Mouse (Mus musculus): Measurements from ENCODE around the gene Sh3pxd2b.
"Not testable (repeated sequence)": the region's sequence is repeated elsewhere in the genome, so short reads cannot be mapped to it uniquely, and the experiment has no call there.

Gene Sh3pxd2b

DNA sequence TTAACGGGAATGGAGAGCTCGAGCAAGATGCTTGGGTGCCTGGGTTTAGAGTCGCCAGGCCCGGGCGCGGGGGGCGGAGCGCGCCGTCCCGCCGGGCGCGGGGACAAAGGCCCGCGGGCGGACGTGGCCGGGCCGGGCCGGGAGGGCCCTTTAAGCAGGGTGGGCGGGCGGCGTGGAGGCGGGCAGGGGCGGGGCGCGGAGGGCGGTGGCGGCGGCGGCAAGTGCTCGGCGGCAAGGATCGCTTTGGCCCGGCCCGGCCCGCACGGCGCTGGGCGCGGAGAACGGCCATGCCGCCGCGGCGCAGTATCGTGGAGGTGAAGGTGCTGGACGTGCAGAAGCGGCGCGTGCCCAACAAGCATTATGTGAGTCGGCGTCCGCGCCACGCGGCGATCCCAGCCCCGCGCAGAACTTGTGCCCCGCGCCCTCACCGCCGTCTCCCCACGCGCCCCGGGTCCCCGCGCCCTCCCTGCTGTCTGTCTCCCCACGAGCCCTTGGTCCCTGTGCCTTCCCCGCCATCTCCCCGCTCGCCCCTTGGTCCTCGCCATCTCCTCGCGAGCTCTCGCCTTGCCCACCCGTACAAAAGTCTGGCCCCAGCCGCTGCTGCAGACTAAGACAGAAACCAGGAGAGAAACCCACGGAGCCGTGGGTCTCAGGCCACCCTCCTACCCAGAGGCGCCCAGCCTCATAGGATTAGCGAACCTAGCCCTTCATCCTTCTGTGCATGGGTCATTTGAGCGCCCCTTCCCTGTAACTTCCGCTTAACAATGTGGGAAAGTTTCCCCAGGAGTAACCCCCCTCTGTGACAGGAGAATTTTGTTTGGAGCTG, at the start of gene Sh3pxd2b:
TSS of gene Sh3pxd2b (plus strand) at position 214 of the 826 bp plus-strand sequence.
- DNase-seq (ENCODE audit: low read depth, low spot score): no peak
- no peaks in the 10 kb centered on the region for H3K36me3 ChIP-seq (ENCODE audit: control insufficient read depth, insufficient read depth, low read length, poor library complexity, severe bottlenecking)
- no peaks in the 10 kb centered on the region; the same call in 1 of the 2 replicates for H3K27me3 ChIP-seq (ENCODE audit: control insufficient read depth, insufficient read depth, low read length, poor library complexity, severe bottlenecking)

DNA sequence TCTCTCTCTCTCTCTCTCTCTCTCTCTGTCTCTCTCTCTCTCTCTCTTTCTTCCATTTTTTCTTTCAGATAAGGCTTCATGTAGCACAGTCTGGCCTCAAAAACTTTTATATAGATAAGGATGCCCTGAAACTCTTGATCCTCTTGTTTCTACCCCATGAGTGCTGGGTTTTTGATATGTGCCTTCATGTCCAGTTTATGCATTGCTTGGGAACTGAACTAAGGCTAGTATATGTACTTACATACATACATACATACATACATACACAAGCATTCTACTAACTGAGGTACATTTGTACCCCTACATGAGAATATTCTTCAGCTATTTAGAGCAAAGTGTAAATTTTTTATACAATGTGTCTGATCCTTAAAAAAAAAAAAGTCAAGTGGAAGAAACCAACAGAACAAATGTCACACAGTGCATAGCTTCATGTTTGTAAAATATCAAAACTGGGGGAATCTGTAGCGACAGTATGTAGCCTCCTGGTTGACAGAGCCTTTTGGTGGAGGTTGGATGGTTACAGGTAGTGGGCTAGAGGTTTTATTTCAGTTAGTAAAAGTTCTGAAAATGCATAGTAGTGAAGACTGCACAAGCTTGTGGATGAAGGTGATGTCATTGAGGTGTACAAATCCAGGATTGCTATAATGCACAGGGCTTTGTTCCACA, 49.6 kb upstream of the Sh3pxd2b start:
- Histone ChIP-seq H3K36me3 (ENCODE audit: control insufficient read depth, insufficient read depth, low read length, poor library complexity, severe bottlenecking) (no peaks in the 10 kb centered on the region), H3K27me3 (ENCODE audit: control insufficient read depth, insufficient read depth, low read length, poor library complexity, severe bottlenecking) (no peaks in the 10 kb centered on the region)
- no peak for DNase-seq (ENCODE audit: low read depth, low spot score)

DNA sequence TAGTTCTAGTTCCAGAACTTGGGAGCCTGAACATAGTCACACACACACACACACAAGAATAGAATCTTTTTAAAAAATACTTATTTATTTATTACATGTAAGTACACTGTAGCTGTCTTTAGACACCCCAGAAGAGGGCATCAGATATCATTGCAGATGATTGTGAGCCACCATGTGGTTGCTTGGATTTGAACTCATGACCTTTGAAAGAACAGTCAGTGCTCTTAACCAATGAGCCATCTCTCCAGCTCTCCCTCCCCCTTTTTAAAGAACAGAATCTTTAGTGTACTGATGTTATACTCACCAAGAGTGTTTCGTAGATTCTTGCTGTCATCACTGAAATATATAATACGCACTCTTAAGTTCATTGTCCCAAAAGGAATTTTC, 49.1 kb upstream of the Sh3pxd2b start:
- H3K36me3 ChIP-seq (ENCODE audit: control insufficient read depth, insufficient read depth, low read length, poor library complexity, severe bottlenecking): no peaks in the 10 kb centered on the region
- H3K27me3 ChIP-seq (ENCODE audit: control insufficient read depth, insufficient read depth, low read length, poor library complexity, severe bottlenecking): no peaks in the 10 kb centered on the region
- DNase-seq (ENCODE audit: low read depth, low spot score): no peak

DNA sequence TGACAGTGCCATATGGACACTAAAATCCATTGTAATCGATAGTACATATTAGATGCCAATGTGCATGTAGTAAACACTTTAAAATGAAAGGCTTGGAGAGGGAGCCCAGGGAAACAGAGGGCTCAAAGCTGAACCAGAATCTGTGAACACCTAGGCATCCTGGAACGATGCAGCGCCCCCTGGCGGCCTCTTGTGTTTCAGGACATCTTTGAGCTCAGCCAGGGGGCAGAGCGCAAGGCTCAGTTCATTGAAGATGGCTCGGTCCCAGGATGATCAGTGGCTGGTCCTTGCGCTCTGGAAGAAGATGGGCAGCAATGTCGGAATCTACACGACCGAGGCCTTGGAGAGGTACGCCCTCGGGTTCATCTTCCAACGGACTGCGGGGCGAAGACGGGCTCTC, 47.8 kb upstream of the Sh3pxd2b start, which contains the start of gene Hbq1a:
TSS of gene Hbq1a (plus strand) at position 205 of the 400 bp plus-strand sequence.
- peak; percentile 43 for DNase-seq (ENCODE audit: low read depth, low spot score)
- not testable (repeated sequence) for H3K36me3 ChIP-seq (ENCODE audit: control insufficient read depth, insufficient read depth, low read length, poor library complexity, severe bottlenecking)

DNA sequence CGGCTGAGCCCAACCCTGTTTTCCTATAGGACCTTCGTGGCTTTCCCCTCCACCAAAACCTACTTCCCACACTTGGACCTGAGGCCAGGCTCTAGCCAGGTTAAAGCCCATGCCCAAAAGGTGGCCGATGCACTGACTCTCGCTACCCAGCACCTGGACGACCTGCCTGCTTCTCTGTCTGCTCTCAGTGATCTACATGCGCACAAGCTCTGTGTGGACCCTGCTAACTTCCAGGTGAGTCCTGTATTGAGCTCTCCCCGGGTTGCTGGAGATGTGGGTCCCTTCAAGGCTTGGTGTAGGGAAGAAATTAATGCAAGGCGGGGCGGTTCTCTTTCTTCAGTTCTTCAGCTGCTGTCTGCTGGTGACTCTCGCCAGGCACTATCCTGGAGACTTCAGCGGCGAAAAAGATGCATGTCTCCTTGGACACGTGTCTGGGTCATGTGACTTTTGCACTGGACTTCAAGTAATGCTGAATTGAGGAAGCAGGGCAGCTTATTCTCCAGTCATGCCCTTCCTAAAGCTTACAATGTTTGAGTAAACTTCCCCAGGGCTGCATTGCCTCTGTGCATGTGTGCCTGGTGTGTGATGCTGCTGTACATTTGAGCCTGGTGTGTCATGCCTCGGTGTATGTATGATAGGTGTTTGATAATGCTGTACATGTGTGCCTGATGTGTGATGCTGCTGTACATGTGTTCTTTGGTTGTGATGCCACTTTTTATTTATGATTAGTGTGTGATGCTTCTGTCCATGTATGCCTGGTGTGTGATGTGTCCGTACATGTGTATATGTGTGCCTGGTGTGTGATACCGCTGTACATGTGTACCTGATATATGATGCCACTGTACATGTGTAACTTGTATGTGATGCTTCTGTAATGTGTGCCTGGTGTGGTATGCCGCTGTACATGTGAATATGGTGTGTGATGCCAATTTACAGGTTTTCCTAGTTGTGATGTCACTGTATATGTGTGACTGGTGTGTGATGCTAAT, 47.0 kb upstream of the Sh3pxd2b start:
- H3K27me3 ChIP-seq (ENCODE audit: control insufficient read depth, insufficient read depth, low read length, poor library complexity, severe bottlenecking): no peaks in the 10 kb centered on the region
- no peak for DNase-seq (ENCODE audit: low read depth, low spot score)

More for the DNA sequence above, 47.8 kb upstream of the Sh3pxd2b start, which contains the start of gene Hbq1a:
- H3K27me3 ChIP-seq (ENCODE audit: control insufficient read depth, insufficient read depth, low read length, poor library complexity, severe bottlenecking): not testable (repeated sequence)

DNA sequence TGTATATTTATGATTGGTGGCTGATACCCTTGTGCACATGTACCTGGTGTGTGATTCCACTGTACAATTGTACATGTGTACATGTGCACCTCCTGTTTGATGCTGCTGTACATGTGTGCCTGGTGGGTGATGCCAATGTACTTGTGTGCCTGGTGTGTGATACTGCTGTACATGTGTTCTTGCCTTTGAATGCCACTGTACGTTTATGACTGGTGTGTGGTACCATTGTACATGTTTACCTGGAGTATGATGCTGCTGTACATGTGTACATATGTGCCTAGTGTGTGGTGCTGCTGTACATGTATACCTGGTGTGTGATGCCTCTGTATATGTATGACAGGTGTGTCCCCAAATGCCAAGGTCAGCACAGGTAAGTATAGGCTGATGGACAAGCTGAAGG, 46.1 kb upstream of the Sh3pxd2b start:
- no peaks in the 10 kb centered on the region for H3K36me3 ChIP-seq (ENCODE audit: control insufficient read depth, insufficient read depth, low read length, poor library complexity, severe bottlenecking)
- no peaks in the 10 kb centered on the region for H3K27me3 ChIP-seq (ENCODE audit: control insufficient read depth, insufficient read depth, low read length, poor library complexity, severe bottlenecking)
- no peak for DNase-seq (ENCODE audit: low read depth, low spot score)

More for the DNA sequence above, 47.0 kb upstream of the Sh3pxd2b start:
- no peaks in the 10 kb centered on the region for H3K36me3 ChIP-seq (ENCODE audit: control insufficient read depth, insufficient read depth, low read length, poor library complexity, severe bottlenecking)

DNA sequence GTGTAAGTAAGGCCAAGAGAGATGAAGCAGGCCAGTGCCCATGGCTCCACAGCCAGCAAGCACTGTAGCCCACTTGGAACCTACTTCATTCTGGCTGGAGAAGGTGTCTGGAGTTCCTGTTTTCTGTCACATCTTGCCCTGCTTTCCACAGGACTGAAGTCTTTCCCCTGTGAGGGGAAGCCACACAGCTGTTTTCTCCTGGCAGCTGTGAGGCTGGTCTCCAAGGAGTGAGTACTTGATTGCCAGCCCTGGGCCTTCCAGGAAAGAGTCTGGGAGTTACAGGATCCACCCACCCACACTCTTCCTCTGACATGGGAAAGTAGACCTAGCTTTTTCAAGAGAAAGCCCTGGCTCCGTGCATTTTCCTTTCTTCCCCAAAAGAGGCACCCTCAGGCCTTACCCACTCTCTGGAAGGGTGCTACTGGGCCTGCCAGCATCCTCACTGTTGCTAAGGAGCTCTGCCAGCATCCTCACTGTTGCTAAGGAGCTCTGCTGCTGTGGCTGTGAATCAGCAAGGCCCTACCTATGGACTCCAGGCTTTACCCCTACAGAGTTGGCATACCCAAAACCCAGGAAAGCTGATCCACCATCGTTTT, 44.7 kb upstream of the Sh3pxd2b start:
- no peak for DNase-seq (ENCODE audit: low read depth, low spot score)

DNA sequence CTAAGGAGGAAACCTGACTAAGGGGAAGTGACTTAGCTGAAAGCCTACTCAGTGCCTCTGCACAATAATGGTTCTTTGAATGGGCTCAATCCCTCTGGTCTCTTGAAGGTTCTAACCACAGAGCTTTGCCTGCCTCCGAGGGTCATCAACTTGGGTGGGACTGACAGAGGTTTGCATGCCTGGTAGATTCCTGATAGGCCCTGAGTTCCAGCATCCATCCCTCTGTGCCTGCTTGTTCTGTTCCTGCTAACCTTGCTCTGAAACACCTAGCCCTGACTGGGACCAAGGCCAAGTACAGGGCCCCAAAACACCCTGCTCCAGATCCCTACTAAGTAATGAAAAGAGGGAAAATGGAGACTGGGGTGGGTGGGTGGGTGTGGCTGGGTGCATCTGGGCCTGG, 44.2 kb upstream of the Sh3pxd2b start:
- H3K36me3 ChIP-seq (ENCODE audit: control insufficient read depth, insufficient read depth, low read length, poor library complexity, severe bottlenecking): no peaks in the 10 kb centered on the region
- no peak for DNase-seq (ENCODE audit: low read depth, low spot score)

More for the DNA sequence above, 44.7 kb upstream of the Sh3pxd2b start:
- no peaks in the 10 kb centered on the region for H3K27me3 ChIP-seq (ENCODE audit: control insufficient read depth, insufficient read depth, low read length, poor library complexity, severe bottlenecking)
- H3K36me3 ChIP-seq (ENCODE audit: control insufficient read depth, insufficient read depth, low read length, poor library complexity, severe bottlenecking): no peaks in the 10 kb centered on the region

DNA sequence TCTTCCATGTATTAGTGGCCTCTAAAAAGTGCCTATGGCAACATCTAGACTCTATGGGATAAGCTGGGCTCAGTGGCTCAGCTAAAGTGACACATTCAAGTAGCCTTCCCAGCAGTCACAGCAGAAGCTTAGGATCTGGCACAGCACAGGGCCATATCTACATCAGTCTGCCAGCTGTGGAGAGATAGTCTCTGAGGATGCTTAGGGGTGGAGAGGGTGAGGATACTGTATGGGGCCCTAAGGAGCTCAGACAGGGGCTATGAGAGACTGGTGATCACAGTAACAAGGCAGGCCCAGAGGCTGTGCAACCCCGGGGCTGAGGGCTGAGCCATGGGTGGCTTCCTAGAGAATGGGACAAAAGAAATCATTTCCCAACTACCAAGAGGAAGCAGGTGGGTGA, 40.6 kb upstream of the Sh3pxd2b start:
- no peak for DNase-seq (ENCODE audit: low read depth, low spot score)
- H3K36me3 ChIP-seq (ENCODE audit: control insufficient read depth, insufficient read depth, low read length, poor library complexity, severe bottlenecking): no peaks in the 10 kb centered on the region
- no peaks in the 10 kb centered on the region for H3K27me3 ChIP-seq (ENCODE audit: control insufficient read depth, insufficient read depth, low read length, poor library complexity, severe bottlenecking)

More for the DNA sequence above, 44.2 kb upstream of the Sh3pxd2b start:
- no peaks in the 10 kb centered on the region for H3K27me3 ChIP-seq (ENCODE audit: control insufficient read depth, insufficient read depth, low read length, poor library complexity, severe bottlenecking)

DNA sequence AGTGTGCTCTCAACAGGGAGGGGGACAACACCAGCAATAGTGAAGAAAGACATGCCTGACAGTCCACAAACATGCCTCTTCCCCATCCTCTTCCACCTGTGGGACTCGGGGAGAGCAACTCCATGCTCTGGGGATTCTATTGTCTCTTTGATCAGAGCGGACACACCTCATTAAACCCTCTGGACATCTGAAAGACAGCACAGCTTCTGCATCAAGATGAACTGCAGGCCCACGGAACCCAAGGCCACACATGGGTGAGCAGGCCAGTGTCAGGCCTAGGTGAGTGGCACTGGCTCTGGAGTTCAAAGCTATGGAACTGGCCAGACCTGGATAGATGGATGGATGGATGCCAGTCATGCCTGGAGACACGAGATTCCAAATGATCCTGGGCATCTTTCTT, 38.2 kb upstream of the Sh3pxd2b start:
- Histone ChIP-seq H3K27me3 (ENCODE audit: control insufficient read depth, insufficient read depth, low read length, poor library complexity, severe bottlenecking) (no peaks in the 10 kb centered on the region), H3K36me3 (ENCODE audit: control insufficient read depth, insufficient read depth, low read length, poor library complexity, severe bottlenecking) (no peaks in the 10 kb centered on the region)
- no peak for DNase-seq (ENCODE audit: low read depth, low spot score)

DNA sequence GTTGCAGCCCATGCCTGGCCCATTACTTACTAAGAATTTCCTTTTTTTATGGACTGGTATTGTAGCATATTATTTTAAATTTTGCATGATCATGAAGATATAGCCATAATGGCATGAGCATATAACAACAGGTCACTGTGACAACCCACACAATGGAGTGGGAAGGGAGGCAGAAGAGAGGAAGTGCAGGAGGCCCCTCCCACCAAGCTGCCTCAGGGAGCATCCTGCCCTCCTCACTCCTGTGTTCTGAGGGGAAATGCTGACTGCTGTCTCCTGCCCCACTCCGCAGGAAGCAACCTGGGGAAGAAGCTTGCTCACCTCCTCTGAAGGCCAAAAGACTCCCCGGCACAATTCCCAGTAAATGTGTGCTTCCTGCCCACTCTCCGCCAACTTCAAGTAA, 37.7 kb upstream of the Sh3pxd2b start:
- H3K36me3 ChIP-seq (ENCODE audit: control insufficient read depth, insufficient read depth, low read length, poor library complexity, severe bottlenecking): no peaks in the 10 kb centered on the region
- H3K27me3 ChIP-seq (ENCODE audit: control insufficient read depth, insufficient read depth, low read length, poor library complexity, severe bottlenecking): no peaks in the 10 kb centered on the region
- no peak for DNase-seq (ENCODE audit: low read depth, low spot score)

DNA sequence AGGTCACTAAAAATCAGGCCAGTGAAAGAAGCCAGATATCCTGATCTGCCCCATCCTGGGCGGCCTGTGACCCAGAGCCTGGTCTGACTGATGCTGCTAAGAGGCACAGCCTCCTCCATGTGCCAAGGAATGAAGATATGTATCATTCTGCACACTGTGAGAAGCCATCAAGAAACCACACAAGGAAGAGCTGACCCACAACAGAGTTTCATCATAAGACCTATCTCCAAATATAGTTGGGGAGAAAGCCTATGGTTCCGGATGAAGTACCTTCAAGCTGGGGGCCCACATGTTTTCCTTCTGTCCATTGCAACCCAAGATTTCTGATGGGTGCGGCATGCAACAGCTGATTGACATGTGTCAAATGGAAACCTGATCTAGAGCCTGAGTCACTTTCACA, 31.6 kb upstream of the Sh3pxd2b start:
- no peak for DNase-seq (ENCODE audit: low read depth, low spot score)
- Histone ChIP-seq H3K36me3 (ENCODE audit: control insufficient read depth, insufficient read depth, low read length, poor library complexity, severe bottlenecking) (no peaks in the 10 kb centered on the region), H3K27me3 (ENCODE audit: control insufficient read depth, insufficient read depth, low read length, poor library complexity, severe bottlenecking) (no peaks in the 10 kb centered on the region)

DNA sequence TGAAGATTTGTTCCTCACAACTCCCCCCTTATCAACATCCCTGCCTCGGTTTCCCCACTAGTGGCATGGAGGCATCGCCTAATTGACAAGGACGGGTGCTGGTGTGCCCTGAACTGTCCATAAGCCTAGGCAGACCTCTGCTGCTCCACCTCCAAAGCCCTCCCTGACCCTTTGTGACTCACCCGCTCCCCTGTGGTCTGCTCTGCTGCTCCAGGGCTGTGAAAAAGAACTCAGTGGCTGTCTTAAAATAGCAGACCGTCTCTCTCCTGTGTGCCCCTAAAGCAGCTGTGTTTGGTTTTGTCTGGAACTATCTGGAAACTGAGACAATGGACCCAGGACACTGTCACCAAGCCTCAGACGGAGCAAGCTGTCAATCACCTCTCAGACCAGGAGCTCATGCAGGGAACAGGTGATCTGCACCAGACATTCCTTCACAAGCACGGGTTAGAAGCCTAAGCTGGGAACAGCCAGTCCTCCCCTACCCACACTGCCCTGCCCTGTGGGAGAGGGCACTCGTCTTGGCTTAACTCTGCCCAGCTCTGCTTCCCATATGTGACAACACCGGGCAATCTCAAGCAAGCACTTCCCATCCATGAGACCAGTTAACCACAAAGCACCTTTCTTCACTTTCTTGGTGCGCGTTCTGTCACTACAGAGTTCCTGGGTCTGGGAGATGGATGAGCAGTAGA, 27.0 kb upstream of the Sh3pxd2b start:
- Histone ChIP-seq H3K36me3 (ENCODE audit: control insufficient read depth, insufficient read depth, low read length, poor library complexity, severe bottlenecking) (no peaks in the 10 kb centered on the region), H3K27me3 (ENCODE audit: control insufficient read depth, insufficient read depth, low read length, poor library complexity, severe bottlenecking) (no peaks in the 10 kb centered on the region)
- no peak for DNase-seq (ENCODE audit: low read depth, low spot score)

DNA sequence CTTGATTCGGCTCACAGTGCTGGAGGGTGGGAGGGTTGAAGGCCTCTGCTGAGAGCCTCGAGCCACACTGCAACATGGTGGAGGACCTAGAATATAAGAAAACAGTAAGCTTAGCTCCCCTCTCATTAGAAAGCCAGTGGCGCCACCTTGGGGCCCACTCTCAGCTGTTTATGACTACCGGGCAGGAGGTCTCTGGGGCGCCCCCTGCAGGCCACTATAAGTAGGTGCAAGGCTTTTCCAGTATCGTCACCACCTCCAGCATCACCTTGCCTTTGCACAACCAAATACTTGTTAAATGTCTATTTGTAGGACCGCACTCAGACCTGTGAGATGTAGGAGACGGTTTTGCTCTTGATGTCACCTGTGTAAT, 26.4 kb upstream of the Sh3pxd2b start:
- Histone ChIP-seq H3K27me3 (ENCODE audit: control insufficient read depth, insufficient read depth, low read length, poor library complexity, severe bottlenecking) (no peaks in the 10 kb centered on the region), H3K36me3 (ENCODE audit: control insufficient read depth, insufficient read depth, low read length, poor library complexity, severe bottlenecking) (no peaks in the 10 kb centered on the region)
- DNase-seq (ENCODE audit: low read depth, low spot score): peak; percentile 63
